Mouse (Mus musculus) midbrain, embryonic 13.5 days (tissue): ENCODE measurements at regions not wholly inside any gene's neighbourhood (a gene's known extent, or its start where the extent isn't known, plus 50 kb on each side); places are given as distances from the start of the nearest gene placed in this dataset.
A peak's percentile ranks its signal among the peaks of the same experiment; 100 is the strongest.

Source experiments
- ATAC-seq: fragments of 200-750 bp; cut with Nextera tagmentation; 2 replicates; pipeline ENCODE4 v1.8.0; 2017; ENCODE audit warnings: mild to moderate bottlenecking, moderate TSS enrichment, moderate library complexity
- H3K27ac ChIP-seq: fragments of 300-500 bp; sonication (generic); 2 replicates; pipeline ENCODE4 v1.5.1; 2015; ENCODE audit warnings: inconsistent platforms, mild to moderate bottlenecking, moderate library complexity
- H3K27me3 ChIP-seq: fragments of 300-500 bp; sonication (generic); 2 replicates; pipeline ENCODE4 v1.6.1; 2015; ENCODE audit warnings: mild to moderate bottlenecking, inconsistent platforms
- H3K36me3 ChIP-seq: fragments of 300-500 bp; sonication (generic); 2 replicates; pipeline ENCODE4 v1.6.1; 2015; ENCODE audit warnings: mild to moderate bottlenecking, inconsistent platforms
- H3K4me1 ChIP-seq: fragments of 300-500 bp; sonication (generic); replicated peaks from 2 replicates; pipeline ENCODE4 v1.6.1; 2015; ENCODE audit warnings: inconsistent platforms
- H3K4me2 ChIP-seq: fragments of 300-500 bp; sonication (generic); replicated peaks from 2 replicates; pipeline ENCODE4 v1.6.1; 2015; ENCODE audit warnings: moderate library complexity, mild to moderate bottlenecking, inconsistent platforms
- H3K4me3 ChIP-seq: fragments of 300-500 bp; sonication (generic); replicated peaks from 2 replicates; pipeline ENCODE4 v1.5.1; 2015; ENCODE audit warnings: mild to moderate bottlenecking, inconsistent platforms
- H3K9ac ChIP-seq: fragments of 300-500 bp; sonication (generic); replicated peaks from 2 replicates; pipeline ENCODE4 v1.6.1; 2015; ENCODE audit warnings: mild to moderate bottlenecking, inconsistent platforms
- H3K9me3 ChIP-seq: fragments of 300-500 bp; sonication (generic); 2 replicates; pipeline ENCODE4 v1.6.1; 2016; ENCODE audit warnings: mild to moderate bottlenecking, inconsistent platforms
- WGBS: fragments of 180-500 bp; shearing (Covaris S2); methylation state at CpG from one replicate; pipeline ENCODE4 v1.1.7; 2015; 5-methylcytosine and 5-hydroxymethylcytosine counted together

DNA sequence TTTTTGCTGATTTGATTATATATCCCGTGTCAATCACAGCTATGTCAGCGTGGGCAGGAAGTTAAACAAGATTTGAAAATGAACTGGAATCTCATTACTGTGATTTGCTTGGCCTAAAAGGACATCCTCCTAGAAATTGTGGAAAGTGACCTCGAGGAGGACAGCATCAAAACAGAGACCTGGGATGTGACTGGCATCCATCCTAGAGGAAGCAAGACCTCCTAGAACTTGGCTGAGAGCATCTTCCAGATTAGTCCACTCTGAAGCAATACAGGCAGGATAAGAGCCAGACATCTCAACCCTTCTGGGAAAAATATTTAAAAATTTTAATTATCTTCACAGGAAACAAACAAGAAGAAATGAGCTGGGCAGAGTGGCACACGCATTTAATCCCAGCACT, 136.1 kb downstream of the Hs3st3b1 start:
- Histone ChIP-seq H3K4me2 (no peak overlapping the region), H3K4me3 (no peak overlapping the region), H3K9me3 (no peaks in the 10 kb centered on the region), H3K27me3 (peaks cover 12% of the 10 kb centered on the region; the same call in 1 of the 2 replicates), H3K4me1 (peaks cover 18% of the 10 kb centered on the region), H3K27ac (no peak overlapping the region), H3K36me3 (no peaks in the 10 kb centered on the region), H3K9ac (no peak overlapping the region)
- 59% methylated on average over 4 of the region's 4 CpGs for WGBS
- ATAC-seq = no peak

DNA sequence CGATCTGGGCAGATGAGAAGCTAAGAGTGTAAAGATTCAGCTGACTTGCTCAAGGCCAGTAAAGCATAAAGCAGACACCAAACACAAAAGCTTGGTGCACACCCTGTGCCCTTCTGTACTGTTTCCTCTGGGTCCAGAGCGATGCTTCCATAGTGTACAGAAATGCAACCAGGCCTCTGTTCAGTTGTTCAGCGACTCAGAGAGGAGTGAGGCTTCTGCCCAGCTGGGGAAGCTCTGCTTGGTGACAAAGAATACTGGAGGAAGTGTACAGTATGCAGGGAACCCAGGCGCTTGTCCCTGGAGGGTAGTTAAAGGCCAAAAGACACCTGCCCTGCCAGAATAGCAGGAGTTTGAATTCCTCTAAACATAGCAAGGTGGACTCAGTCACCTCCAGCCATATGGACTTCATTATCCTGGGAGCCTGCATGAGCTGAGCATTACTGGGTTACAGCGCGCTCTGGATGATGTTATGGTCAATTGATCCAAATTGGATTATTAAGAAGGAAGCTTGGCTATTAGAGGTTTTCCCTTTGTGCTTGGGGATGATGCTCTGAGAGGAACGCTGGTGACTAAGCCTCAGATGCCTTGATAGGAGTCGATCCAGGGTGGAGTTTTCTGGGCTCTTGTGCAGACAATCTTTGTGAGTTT, 132.5 kb downstream of the Hs3st3b1 start:
- Histone ChIP-seq H3K4me1 (peaks cover 18% of the 10 kb centered on the region), H3K9me3 (no peaks in the 10 kb centered on the region), H3K36me3 (no peaks in the 10 kb centered on the region), H3K4me3 (no peak overlapping the region), H3K27ac (no peak overlapping the region), H3K27me3 (peaks cover 20% of the 10 kb centered on the region), H3K9ac (no peak overlapping the region), H3K4me2 (no peak overlapping the region)
- 52% methylated on average over 8 of the region's 8 CpGs for WGBS
- ATAC-seq = no peak

DNA sequence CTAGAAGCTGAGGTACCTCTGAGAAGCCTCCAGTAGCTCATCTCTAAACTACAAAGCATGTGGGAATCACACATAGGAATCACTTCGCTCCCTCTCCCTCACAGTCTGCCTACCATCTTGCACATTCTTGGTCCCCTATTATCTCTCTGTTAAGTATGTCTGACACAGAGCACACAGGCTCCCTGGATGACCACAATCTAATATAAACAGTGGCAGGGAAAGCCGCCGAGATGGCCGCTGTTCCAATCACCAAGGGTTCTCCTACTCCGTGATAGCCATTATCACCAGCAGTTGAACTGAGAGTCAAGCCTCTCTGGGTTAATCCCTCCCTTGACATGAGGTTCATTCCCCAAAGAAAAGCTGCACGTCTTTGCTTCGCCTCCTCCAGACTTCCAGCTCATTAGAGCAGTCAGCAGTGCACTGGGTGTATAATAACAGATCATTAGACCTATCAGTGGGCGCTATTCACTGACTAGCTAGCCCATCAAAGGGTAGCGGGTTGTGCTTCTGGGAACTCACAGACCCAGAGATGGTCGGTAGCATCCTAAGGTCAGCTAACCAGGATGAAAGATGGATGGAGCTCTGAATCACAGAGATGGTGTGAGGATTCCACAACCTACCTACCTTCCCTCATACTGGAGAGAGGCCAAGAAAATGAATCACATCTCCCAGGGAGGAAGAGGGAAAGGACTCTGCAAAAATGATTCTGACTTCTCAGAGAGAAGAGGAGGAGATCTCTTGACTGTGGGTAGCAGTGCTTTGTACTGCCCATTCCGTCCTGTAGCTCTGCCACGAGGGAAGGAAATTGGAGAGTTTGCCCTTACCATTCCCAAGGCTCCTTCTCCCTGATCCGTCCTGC, 130.9 kb downstream of the Hs3st3b1 start:
- no peak overlapping the region for H3K9ac ChIP-seq
- no peak; the same call in 1 of the 2 replicates for ATAC-seq
- H3K4me1 ChIP-seq = peaks cover 7% of the 10 kb centered on the region; the same call in 1 of the 2 replicates
- no peak overlapping the region for H3K4me2 ChIP-seq
- no peak overlapping the region for H3K27ac ChIP-seq
- H3K4me3 ChIP-seq = no peak overlapping the region
- no peaks in the 10 kb centered on the region for H3K36me3 ChIP-seq
- H3K27me3 ChIP-seq = peaks cover 20% of the 10 kb centered on the region
- H3K9me3 ChIP-seq = no peaks in the 10 kb centered on the region
- WGBS = 48% methylated on average over 13 of the region's 13 CpGs

DNA sequence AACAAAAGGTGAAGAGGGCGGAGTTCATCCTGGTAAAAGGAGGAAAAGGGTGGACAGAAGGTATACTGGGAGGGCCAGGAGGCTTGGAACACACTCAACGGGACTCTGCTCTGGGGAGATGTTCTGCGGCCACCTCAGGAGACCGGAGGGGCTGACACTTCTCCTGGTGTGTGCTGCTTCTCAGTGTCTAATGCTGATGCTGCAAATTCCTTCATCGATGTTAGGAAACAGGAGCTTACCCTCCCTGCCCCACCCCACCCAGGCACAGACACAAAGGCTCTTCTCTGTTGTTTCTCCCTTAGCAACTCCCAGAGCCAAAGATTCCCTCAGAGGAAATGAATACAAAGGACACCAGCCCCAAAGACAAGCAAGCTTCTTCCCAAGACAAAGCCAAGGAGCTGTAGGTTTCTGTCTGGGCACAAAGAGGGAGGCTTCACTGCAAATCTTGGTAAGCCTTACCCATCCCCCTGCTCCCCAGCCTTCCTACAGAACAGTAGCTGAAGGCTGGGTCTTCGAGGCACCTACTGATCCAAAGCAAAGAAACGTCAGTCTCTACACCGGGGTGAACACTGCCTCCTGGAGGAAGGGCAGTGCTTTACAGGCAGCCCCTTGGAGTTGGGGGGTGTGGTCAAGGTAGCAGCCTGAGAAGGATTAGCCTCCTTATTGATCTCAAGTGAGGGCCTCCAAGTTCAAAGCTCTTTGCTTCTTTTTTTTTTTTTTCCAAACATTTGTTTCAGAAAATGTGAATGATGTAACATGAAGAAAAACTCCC, 128.2 kb downstream of the Hs3st3b1 start:
- Histone ChIP-seq H3K9ac (no peak overlapping the region), H3K36me3 (no peaks in the 10 kb centered on the region), H3K27me3 (peaks cover 10% of the 10 kb centered on the region), H3K4me1 (peaks cover 7% of the 10 kb centered on the region; the same call in 1 of the 2 replicates), H3K4me3 (no peak overlapping the region), H3K4me2 (no peak overlapping the region), H3K9me3 (0 out of 2 replicates have a peak, but pooled peaks cover 3% of the 10 kb centered on the region), H3K27ac (no peak overlapping the region)
- 75% methylated on average over 8 of the region's 8 CpGs for WGBS
- ATAC-seq = no peak

DNA sequence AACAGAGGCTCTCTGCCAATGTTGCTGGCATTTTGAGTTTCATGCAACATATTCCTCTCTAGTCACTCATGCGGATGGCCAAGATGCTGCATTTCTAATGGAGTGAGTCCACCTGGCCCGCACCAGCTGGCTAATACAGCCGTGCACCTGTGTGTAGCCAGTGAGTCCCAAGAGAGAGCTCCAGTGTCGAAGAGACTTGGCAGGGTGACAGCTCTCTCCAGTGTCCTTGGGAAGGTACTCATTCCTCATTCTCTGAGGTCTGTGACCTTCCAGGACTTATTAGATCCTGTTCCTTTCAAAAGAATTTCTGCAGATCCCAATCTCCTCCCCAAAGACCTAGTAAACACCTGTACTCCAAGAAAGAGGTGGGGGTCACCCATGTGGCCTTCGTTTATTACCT, 109.9 kb downstream of the Hs3st3b1 start:
- 88% methylated on average over 5 of the region's 5 CpGs for WGBS
- ATAC-seq = no peak
- no peak overlapping the region for H3K4me2 ChIP-seq

DNA sequence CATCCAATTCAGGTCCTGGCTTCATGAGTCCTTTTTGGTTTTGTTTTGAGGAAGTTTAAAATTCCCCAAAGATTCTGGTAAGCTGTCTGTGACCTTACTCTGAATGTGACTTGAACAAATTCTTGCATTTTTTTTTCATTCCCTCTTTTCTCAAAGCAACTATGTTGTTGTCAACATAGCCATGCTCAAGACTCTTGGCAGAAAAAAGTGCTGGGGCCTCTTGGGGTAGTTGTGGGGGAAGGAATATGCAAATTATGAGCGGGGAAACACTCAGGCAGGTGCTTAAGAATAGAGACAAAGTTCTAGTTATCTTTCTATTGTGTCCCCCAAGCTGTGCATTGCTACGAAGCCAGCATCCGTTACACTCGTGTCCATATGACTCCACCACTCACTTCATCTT, 99.2 kb downstream of the Hs3st3b1 start:
- H3K4me3 ChIP-seq = no peak overlapping the region
- H3K36me3 ChIP-seq = no peaks in the 10 kb centered on the region
- no peak overlapping the region for H3K27ac ChIP-seq
- no peaks in the 10 kb centered on the region for H3K9me3 ChIP-seq
- no peak for ATAC-seq
- no peaks in the 10 kb centered on the region for H3K4me1 ChIP-seq
- H3K27me3 ChIP-seq = no peaks in the 10 kb centered on the region
- 80% methylated on average over 4 of the region's 4 CpGs for WGBS
- no peak overlapping the region for H3K4me2 ChIP-seq
- H3K9ac ChIP-seq = no peak overlapping the region

More for the DNA sequence above, 109.9 kb downstream of the Hs3st3b1 start:
- no peaks in the 10 kb centered on the region for H3K36me3 ChIP-seq
- no peak overlapping the region for H3K4me3 ChIP-seq
- H3K4me1 ChIP-seq = no peaks in the 10 kb centered on the region
- H3K27ac ChIP-seq = no peak overlapping the region
- no peak overlapping the region for H3K9ac ChIP-seq
- H3K27me3 ChIP-seq = no peaks in the 10 kb centered on the region
- H3K9me3 ChIP-seq = no peaks in the 10 kb centered on the region

DNA sequence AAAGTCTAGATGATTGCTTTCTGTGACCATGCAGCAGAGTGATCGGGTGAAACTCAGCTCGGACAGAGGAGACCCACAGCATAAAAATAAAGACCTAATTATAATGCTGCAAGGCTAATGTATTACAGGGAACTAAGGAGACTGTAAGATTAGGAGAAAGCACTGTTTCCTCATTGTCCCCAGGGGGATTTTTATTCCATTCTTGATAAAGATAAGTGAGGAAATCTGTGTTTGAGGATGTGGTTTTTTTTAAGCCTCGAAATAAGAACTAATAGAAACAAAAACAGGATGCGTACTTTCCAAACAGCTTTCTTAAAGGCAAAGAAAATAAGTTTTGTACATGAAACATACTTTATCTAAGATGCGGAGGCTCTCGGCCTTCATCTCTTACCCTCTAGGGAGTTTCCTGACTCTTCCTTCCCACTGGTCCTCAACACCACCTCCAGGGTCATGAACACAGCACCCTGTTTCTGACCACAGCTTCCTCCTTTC, 94.8 kb downstream of the Hs3st3b1 start:
- Histone ChIP-seq H3K4me1 (no peaks in the 10 kb centered on the region), H3K9ac (no peak overlapping the region), H3K27ac (no peak overlapping the region), H3K9me3 (no peaks in the 10 kb centered on the region), H3K4me2 (no peak overlapping the region), H3K4me3 (no peak overlapping the region), H3K36me3 (no peaks in the 10 kb centered on the region), H3K27me3 (no peaks in the 10 kb centered on the region)
- 82% methylated on average over 6 of the region's 6 CpGs for WGBS
- no peak for ATAC-seq

DNA sequence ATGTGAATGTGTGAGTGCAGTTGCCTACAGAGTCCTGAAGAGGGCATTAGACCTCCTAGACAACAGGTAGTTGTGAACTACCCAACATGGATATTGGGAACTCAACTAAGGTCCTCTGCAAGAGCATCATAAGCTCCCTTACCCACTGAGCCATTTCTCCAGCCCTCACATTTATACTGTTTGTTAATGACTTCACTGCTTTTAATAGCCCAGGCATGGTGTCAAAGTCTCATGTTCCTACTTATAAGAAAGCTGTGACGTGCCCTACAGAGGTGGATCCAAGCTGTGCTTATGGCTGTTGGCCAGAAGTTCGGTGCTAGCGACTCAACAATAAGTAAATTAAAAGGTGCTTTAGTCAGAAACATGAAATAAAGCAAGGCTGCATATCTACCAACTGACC, 88.6 kb downstream of the Hs3st3b1 start:
- ATAC-seq = no peak
- H3K36me3 ChIP-seq = no peaks in the 10 kb centered on the region
- peaks cover 11% of the 10 kb centered on the region for H3K4me1 ChIP-seq
- no peak overlapping the region for H3K4me3 ChIP-seq
- no peak overlapping the region for H3K27ac ChIP-seq
- no peaks in the 10 kb centered on the region for H3K9me3 ChIP-seq
- no peak overlapping the region for H3K4me2 ChIP-seq
- no peaks in the 10 kb centered on the region for H3K27me3 ChIP-seq
- H3K9ac ChIP-seq = no peak overlapping the region
- WGBS = 92% methylated on average over 3 of the region's 3 CpGs

DNA sequence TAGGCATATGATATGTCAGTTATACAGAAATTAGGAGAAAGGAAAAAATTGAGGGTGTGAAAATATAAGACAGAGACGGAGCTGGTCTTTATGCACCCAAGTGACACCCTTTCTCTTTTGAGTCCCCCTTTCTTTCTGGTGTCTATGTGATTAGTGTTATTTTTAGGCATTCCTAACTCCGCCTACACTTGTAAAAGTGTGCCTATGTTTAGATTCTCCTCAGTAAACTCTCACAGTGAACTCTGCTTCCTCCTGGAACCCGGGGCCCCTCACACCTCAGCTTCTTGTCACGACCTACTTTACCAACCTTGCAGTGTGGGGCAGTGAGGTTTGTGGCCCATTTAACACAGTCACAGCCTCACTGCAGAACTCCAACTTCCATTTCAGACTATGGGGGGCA, 88.0 kb downstream of the Hs3st3b1 start:
- Histone ChIP-seq H3K27me3 (no peaks in the 10 kb centered on the region), H3K9me3 (no peaks in the 10 kb centered on the region), H3K9ac (no peak overlapping the region), H3K4me2 (no peak overlapping the region), H3K4me3 (no peak overlapping the region), H3K4me1 (peaks cover 11% of the 10 kb centered on the region), H3K36me3 (no peaks in the 10 kb centered on the region), H3K27ac (no peak overlapping the region)
- 90% methylated on average over 4 of the region's 4 CpGs for WGBS
- no peak for ATAC-seq

DNA sequence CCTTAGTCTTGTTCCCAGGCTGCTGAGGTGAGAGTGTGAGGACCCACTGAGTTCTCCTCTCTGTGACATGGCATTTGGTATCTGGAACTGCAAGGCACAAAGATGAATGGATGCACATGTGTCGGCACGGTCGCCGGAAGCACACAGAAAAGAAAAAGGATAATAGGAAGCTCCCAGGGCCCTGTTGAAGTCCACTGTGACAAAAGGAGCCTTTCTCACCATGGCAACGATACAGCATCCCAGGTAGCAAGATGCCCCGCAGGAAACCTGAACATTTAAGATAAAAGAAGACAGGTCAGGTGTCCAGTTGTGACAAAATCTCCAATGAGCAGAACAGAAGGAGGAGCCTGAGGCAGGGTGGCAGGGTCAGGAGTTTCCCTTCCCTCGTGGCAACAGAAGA, 87.5 kb downstream of the Hs3st3b1 start:
- no peaks in the 10 kb centered on the region for H3K9me3 ChIP-seq
- peak; percentile 45; the same call in 1 of the 2 replicates for ATAC-seq
- H3K9ac ChIP-seq = no peak overlapping the region
- no peak overlapping the region for H3K4me3 ChIP-seq
- H3K4me2 ChIP-seq = no peak overlapping the region
- peaks cover 11% of the 10 kb centered on the region for H3K4me1 ChIP-seq
- H3K27ac ChIP-seq = no peak overlapping the region
- no peaks in the 10 kb centered on the region for H3K36me3 ChIP-seq
- 32% methylated on average over 7 of the region's 7 CpGs for WGBS
- no peaks in the 10 kb centered on the region for H3K27me3 ChIP-seq
